Mouse (Mus musculus): Measurements from ENCODE around the gene Ccdc91.

Ccdc91 gene

DNA sequence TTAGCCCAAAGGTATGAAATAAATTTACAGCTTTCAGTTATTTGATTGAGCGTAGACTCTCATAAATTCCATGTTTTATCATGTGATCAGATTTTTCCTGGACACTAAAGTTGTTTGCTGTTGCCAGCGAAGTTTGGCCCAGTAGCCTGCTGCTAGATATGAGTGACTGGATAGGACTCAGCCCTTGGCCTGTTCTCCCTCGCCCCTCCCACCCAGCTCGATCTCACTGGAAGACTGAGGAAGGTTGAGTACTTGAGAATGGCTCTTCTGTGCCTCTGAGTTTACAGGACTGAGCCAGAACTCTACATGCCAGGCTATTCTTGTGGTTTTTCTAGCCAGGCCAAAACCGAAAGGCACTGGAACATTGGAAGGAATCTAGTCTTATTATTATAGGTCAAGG, 93.6 kb downstream of the Ccdc91 start:
- DNase-seq (ENCODE audit: low read depth, low spot score) = no peak

DNA sequence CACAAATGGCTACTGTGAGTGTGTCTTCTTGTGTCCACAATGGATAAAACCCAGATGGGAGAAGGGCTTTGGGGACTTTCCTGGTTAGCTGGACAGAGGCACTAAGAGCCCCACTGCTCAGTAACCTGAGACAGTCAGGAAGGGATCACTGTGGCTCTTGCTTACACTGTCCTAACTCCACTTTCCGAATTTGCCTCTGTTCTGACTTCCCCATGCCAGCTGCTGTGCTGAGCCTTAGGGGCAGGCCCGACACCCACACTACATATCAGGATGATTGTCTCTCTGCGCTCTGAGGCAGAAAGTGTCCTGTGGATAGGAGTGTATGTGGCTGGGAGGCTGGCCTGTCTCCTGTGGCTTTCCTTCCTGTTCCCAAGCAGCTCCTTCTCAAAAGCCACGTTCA, 97.5 kb downstream of the Ccdc91 start:
- DNase-seq (ENCODE audit: low read depth, low spot score) = no peak

- DNase-seq (ENCODE audit: low read depth, low spot score) = no peak
These were observed 99.0 kb downstream of the Ccdc91 start for GRCm38 (mm10) chr6:147574454-147575182.

GRCm38 (mm10) chr6:147575183-147575784, 99.7 kb downstream of the Ccdc91 start:
- no peak for DNase-seq (ENCODE audit: low read depth, low spot score)

GRCm38 (mm10) chr6:147587675-147588074, 112.0 kb downstream of the Ccdc91 start:
- peak; percentile 48 for DNase-seq (ENCODE audit: low read depth, low spot score)

- no peak for DNase-seq (ENCODE audit: low read depth, low spot score)
These were observed 131.0 kb downstream of the Ccdc91 start for GRCm38 (mm10) chr6:147606666-147607065.

GRCm38 (mm10) chr6:147607613-147608012, 132.0 kb downstream of the Ccdc91 start:
- no peak for DNase-seq (ENCODE audit: low read depth, low spot score)

DNA sequence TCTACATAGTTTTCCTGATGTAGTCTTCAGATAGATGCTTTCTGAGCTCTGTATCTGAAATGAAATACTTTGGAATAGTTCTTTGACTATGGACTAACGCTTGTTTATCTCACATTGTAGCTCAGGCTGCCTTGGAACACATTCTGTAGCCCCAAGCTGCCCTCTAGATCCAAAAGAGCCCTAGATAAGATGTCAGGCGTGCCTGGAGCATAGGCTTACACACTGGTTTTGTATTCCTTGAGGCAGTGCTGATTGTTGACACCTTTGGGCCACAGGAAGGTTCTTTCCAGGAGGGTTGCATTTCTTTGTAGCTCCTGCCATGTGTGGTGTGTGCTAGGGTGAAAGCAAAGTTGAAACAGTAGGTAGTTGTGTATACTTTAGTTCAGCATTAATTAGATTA, 139.7 kb downstream of the Ccdc91 start:
- DNase-seq (ENCODE audit: low read depth, low spot score) = no peak

DNA sequence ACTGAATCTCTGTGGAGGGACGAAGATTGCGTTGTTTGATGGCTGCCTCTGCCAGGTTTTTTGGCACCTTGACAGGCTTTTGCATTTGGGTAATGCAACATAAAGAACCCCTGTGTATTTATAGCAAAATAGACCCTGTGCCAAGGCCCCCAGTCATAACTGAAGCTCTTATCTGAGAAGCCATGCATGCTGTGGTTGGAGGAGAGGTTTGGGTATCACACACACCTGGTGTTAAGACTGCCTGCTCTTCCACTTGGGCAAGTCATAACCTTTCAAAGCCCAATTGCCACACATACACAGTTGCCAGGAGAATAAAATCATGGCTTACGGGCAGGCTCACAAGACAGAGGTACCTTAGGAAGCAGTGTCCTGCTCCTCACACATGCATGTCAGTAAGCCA, 147.5 kb downstream of the Ccdc91 start:
- DNase-seq (ENCODE audit: low read depth, low spot score) = no peak

DNA sequence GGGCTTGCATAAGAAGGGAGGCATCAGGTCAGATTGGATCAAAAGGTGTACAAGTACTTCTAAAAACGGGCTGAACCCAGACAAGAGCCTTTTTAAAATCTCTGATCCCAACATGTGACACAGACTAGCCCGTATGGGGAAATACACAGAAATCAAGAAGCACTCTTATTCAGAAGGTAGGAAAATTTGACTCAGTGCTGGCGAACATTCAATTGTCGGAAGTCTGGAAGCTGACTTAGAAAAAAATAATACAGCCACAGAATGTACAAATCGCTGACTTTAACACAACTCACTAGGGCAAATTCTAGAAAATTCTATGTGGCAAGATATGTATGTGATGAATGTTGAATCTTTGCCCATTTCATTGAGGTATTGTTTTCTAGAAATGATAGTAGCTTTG, 160.8 kb downstream of the Ccdc91 start:
- DNase-seq (ENCODE audit: low read depth, low spot score) = no peak

- DNase-seq (ENCODE audit: low read depth, low spot score) = no peak
These were observed 168.2 kb downstream of the Ccdc91 start for GRCm38 (mm10) chr6:147643875-147644274.

DNA sequence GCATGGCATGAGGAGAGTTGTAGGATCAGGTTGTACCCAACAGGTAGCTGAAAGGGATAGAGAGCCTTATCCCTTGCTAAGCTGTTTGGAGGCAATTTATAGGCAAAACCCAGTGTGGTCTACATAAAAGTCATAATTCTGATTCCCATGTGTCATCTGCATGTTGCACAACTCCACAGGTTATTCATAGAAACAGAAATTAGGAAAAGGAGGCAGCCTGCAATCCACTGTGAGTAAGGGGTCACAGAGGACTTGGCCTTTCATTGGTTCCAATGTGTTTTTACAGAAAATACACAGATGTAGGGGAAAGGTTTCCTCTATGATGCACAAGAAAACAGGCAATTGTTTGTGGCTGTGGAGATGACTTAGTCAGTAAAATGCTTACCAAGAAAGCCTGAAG, 168.8 kb downstream of the Ccdc91 start:
- no peak for DNase-seq (ENCODE audit: low read depth, low spot score)

- no peak for DNase-seq (ENCODE audit: low read depth, low spot score)
These were observed 170.9 kb downstream of the Ccdc91 start for GRCm38 (mm10) chr6:147646401-147646968.

GRCm38 (mm10) chr6:147658025-147658424, 182.4 kb downstream of the Ccdc91 start:
- DNase-seq (ENCODE audit: low read depth, low spot score) = no peak

- no peak for DNase-seq (ENCODE audit: low read depth, low spot score)
These were observed 185.1 kb downstream of the Ccdc91 start for GRCm38 (mm10) chr6:147660718-147661117.

DNA sequence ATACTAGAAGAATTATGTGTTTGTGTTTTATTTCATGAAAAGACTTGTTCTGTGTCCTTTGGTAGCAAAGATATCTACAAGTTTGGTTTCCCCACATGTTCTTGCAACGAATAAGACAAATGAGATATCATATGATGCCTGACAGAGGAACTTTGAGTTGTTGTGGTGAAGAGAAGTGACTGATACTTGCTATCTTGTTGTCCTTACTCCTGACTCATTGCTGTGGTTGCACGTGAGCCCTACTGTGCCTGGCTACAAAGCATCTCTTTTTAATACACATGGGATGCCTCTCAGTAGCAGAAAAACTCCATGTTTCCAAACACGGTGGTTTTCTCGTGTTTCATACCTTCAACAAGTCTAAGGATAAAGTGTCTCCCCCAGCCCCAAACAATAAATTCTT, 186.2 kb downstream of the Ccdc91 start:
- no peak for DNase-seq (ENCODE audit: low read depth, low spot score)

DNA sequence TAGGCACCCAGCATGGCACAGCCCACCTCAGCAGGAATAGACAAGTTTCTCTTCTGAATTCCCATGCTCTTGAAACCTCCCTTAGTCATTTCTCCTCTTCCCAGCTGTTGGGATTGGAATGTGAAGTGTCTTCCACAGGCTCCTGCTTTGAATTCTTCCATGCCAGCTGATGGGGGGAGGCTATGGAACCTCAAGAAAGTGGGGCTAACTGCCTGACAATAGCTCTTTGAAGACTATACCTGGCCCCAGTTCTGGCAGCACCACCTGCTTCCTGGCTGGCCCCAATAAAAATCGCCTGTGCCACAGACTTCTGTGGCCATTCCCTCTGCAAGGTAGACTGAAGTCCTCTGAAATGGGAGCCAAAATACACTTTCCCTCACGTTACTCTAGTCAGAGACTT, 187.0 kb downstream of the Ccdc91 start:
- no peak for DNase-seq (ENCODE audit: low read depth, low spot score)

DNA sequence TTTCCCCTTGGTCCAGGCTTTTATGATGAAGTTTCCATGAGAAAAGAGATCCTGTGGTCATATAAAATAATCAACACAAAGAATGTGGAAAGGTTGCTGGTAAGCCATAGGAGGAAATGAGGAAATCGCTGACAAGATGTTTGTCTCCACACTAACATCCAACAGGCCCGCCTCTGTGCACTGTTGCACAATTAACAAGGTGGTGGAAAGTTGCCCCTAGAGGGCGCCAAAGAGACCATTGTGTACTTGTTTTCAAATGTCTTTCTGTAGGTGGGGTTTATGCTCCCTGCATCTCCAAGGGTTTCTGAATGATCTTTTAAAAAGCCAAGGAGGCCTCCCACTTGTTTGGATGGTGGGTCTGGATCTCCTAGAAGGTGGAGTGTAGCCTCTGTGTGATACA, 188.7 kb downstream of the Ccdc91 start:
- DNase-seq (ENCODE audit: low read depth, low spot score) = peak; percentile 48

DNA sequence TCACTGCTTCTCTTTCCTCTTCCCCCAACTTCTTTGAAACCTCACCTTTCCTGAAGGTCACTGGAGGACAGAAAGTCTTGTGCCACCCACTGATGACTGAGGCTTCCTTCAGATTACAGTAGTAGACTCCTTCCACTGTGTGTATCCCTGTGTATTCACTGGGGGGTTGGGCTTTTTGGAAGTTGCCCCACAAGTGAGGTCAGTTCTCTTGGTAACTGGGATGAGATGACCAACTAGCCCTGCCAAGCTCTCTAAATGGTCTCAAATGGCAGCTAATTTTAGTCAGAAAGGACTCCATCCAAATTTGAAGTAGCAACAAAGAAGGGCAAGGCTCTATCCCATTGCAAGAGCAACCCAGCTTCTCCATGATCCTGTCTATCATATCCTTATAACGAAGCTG, 195.7 kb downstream of the Ccdc91 start:
- DNase-seq (ENCODE audit: low read depth, low spot score) = no peak

DNA sequence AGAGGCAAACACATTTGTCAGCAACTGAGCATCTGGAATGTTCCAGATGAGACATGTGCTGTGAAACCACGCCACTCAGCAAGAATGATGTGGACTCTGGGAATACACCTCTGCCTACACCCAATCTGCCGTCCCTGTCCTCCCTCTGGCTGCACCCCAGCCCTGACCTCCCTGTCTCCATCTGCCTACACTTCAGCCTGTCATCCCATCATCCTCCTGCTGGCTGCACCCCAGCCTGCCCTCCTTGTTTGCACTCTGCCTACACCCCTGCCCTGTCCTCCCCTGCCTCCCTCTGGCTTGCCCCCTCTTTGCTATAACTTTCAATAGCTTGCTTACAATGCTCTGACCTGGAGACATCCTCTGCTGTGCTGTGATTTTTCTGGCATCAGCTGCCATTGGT, 196.9 kb downstream of the Ccdc91 start:
- DNase-seq (ENCODE audit: low read depth, low spot score) = no peak

DNA sequence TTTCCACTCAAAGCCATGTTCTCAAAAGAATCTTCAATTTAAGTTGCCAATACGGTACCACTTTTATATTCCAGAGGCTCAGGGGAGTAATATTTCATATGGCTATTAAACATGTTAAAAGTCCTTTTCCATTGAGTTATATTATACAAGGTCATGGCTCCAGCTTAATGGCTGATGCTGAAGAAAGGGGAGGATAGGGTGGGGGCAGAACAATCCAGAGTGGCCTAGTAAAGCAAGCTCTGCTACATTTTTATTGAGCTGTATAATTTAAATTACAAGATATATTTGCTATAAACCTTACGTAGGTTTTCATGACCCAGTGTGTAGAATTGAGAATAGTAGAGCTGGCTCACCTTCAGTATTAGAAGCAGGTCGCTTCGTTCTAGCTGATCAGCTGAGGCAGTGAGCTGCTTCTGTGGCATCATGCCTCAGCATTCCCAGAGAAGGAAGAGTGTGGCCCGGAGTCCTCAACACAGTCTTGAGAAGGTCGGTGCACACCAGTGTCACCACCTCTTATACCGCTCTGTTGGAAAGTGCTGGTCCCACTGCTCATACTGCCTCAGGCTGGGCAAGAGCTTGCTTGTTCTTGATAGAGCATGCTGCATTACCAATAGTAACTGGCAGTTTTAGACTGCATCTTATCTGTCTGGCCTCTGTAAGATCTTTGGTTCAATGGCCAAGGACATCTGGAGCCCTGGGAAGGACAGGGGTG, 199.6 kb downstream of the Ccdc91 start:
- no peak for DNase-seq (ENCODE audit: low read depth, low spot score)

- DNase-seq (ENCODE audit: low read depth, low spot score) = no peak
These were observed 200.6 kb downstream of the Ccdc91 start for GRCm38 (mm10) chr6:147676214-147676613.
